Mouse (Mus musculus): ENCODE measurements around the gene Bid. TPM values are rescaled to one million over a fixed set of nuclear protein-coding genes. Genes with fewer than 3 reads are reported as not detected.

Bid gene
- total and polyA plus RNA-seq, 3 experiments = 28.2 to 50.2 TPM; not detected in 1

DNA sequence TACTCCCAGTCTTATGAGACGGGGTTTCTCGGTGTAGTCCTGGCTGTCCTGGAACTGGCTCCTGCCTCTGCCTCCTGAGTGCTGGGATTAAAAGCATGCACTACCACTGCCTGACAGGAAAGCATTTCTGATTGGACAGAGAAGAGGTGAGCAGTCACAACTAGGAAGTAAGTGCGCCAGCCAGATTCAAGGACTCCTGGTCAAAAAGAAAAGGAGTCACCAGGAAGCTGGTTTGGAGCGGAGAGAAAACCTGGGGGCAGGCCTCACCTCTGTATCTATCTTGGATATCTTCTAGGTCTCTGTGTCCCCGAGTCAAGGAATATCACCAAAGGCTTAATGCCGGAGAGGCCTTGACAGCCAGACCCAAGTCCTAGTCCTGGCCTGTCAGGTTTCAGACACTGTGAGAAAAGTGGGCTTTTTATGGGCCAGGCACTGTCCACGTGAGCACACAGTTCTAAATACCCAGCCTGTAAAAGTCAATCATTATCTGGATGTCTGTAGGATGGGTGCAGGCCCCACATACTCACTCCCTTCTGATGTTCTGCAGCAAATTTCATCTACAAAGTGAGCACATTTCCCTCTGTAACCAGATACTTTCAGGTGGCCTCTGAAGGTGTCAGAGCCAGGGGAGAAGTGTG is 23.9 kb upstream of the Bid start:
- H3K9ac ChIP-seq (ENCODE audit: control insufficient read depth, low read depth, low read length, poor library complexity, severe bottlenecking) = no peak overlapping the region
- no peaks in the 10 kb centered on the region for H3K36me3 ChIP-seq (ENCODE audit: control insufficient read depth in 1 of 2, insufficient read depth in 2 of 2, low read length in 2 of 2)
- H3K27ac ChIP-seq (ENCODE audit: control insufficient read depth, low read depth, low read length) = no peak overlapping the region
- no peak overlapping the region for H3K4me3 ChIP-seq (ENCODE audit: control insufficient read depth in 1 of 2, insufficient read depth in 1 of 2, low read depth in 2 of 2, low read length in 2 of 2)
- no peaks in the 10 kb centered on the region for H3K79me2 ChIP-seq (ENCODE audit: control insufficient read depth, insufficient read depth, low read length, poor library complexity)
- TF ChIP-seq MAZ (IDR thresholded peaks at IDR 0.05; ENCODE audit: low read depth, low read length) (no peak), SIN3A (IDR thresholded peaks at IDR 0.05; ENCODE audit: low read length) (no peak), UBTF (IDR thresholded peaks at IDR 0.05; ENCODE audit: borderline replicate concordance, insufficient read depth, low read depth, low read length) (no peak), ETS1 (IDR thresholded peaks at IDR 0.05; ENCODE audit: low read depth, low read length) (no peak), ZC3H11A (IDR thresholded peaks at IDR 0.05; ENCODE audit: low read depth, low read length) (no peak)
- H3K27me3 ChIP-seq (ENCODE audit: control insufficient read depth in 1 of 2, insufficient read depth in 2 of 2, low read length in 2 of 2) = no peaks in the 10 kb centered on the region
- no peak for DNase-seq (ENCODE audit: low read depth, low spot score)
- no peaks in the 10 kb centered on the region for H3K9me3 ChIP-seq (replicated peaks; ENCODE audit: insufficient read depth, low read length)
- no peaks in the 10 kb centered on the region for H3K4me1 ChIP-seq (ENCODE audit: control insufficient read depth in 1 of 2, insufficient read depth in 2 of 2, low read length in 2 of 2)

DNA sequence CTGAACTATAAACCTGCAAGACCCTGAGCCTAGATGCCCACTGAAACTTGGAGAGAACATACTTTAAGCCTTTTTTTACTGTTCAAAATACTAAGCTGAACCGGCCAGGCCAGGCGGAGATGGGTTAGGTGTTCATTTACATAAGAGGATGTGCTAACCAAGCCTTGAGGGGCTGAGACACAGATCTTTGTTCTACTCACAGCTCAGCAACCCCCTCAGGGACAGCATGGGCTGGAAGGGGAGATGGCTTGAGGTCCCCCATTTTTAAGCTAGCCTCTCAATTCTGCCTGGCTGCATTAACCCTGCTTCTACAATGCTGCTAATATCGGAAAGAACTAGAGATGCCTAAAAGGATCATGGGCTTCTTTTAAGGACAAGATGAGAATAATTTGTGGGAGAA is 23.1 kb upstream of the Bid start:
- TF ChIP-seq SIN3A (IDR thresholded peaks at IDR 0.05; ENCODE audit: low read length) (no peak), BHLHE40 (IDR thresholded peaks at IDR 0.05; ENCODE audit: borderline replicate concordance, low read depth, low read length) (no peak), POLR2A (IDR thresholded peaks at IDR 0.05; ENCODE audit: control insufficient read depth in 1 of 2, insufficient read depth in 1 of 2, low read depth in 1 of 2, low read length in 2 of 2, poor library complexity in 1 of 2) (no peak), ZC3H11A (IDR thresholded peaks at IDR 0.05; ENCODE audit: low read depth, low read length) (no peak), RAD21 (IDR thresholded peaks at IDR 0.05; ENCODE audit: low read depth, low read length) (no peak), CTCF (IDR thresholded peaks at IDR 0.05 in 2 of 3, conservative IDR thresholded peaks at IDR 0.05 in 1 of 3; ENCODE audit: control insufficient read depth in 1 of 3, insufficient read depth in 1 of 3, low read depth in 2 of 3, low read length in 3 of 3, poor library complexity in 1 of 3, severe bottlenecking in 1 of 3) (no peak), MYB (IDR thresholded peaks at IDR 0.05; ENCODE audit: low read depth, low read length) (no peak), E2F4 (IDR thresholded peaks at IDR 0.05; ENCODE audit: borderline replicate concordance, low read depth, low read length) (no peak), JUND (IDR thresholded peaks at IDR 0.05; ENCODE audit: low read depth, low read length) (no peak), TAL1 (IDR thresholded peaks at IDR 0.05; ENCODE audit: low read length) (no peak), GATA1 (IDR thresholded peaks at IDR 0.05; ENCODE audit: low read depth, low read length) (no peak), MAX (IDR thresholded peaks at IDR 0.05; ENCODE audit: low read length) (no peak), RCOR1 (IDR thresholded peaks at IDR 0.05; ENCODE audit: low read depth, low read length) (no peak), ZMIZ1 (IDR thresholded peaks at IDR 0.05; ENCODE audit: low read depth, low read length) (no peak), UBTF (IDR thresholded peaks at IDR 0.05; ENCODE audit: borderline replicate concordance, insufficient read depth, low read depth, low read length) (no peak)
- Histone ChIP-seq H3K36me3 (ENCODE audit: control insufficient read depth in 1 of 2, insufficient read depth in 2 of 2, low read length in 2 of 2) (no peaks in the 10 kb centered on the region), H3K4me3 (ENCODE audit: control insufficient read depth in 1 of 2, insufficient read depth in 1 of 2, low read depth in 2 of 2, low read length in 2 of 2) (no peak overlapping the region), H3K9me3 (replicated peaks; ENCODE audit: insufficient read depth, low read length) (no peaks in the 10 kb centered on the region), H3K27me3 (ENCODE audit: control insufficient read depth in 1 of 2, insufficient read depth in 2 of 2, low read length in 2 of 2) (no peaks in the 10 kb centered on the region), H3K4me1 (ENCODE audit: control insufficient read depth in 1 of 2, insufficient read depth in 2 of 2, low read length in 2 of 2) (no peaks in the 10 kb centered on the region), H3K27ac (ENCODE audit: control insufficient read depth, low read depth, low read length) (no peak overlapping the region), H3K9ac (ENCODE audit: control insufficient read depth, low read depth, low read length, poor library complexity, severe bottlenecking) (no peak overlapping the region), H3K79me2 (ENCODE audit: control insufficient read depth, insufficient read depth, low read length, poor library complexity) (no peaks in the 10 kb centered on the region)
- DNase-seq (ENCODE audit: low read depth, low spot score) = no peak

Measured in MEL (cell line).